In genomic region chr4:154170021-154170420, GRCm38 (mm10) we compare ENCODE assay signal across 8 mouse cellular contexts. TPM values are rescaled to one million over a fixed set of nuclear protein-coding genes. Genes with fewer than 3 reads are reported as not detected.
DNase-seq lines count a peak whose midpoint lies in the region; ATAC-seq lines count a peak whose summit lies in the region.
"Had no signal": no experiment of that assay in that cellular context is flagged by ENCODE, and none has a peak within 500 bp of the region (broad histone marks: within the 10 kb centered on the region; RNA-seq: fewer than 3 reads in every experiment).

No protein-coding gene starts in this region.

- no peaks in the 10 kb centered on the region for H3K36me3 ChIP-seq in lung, embryonic 15.5 days
- no peaks in the 10 kb centered on the region for H3K36me3 ChIP-seq in forebrain, embryonic 16.5 days (ENCODE audit: control insufficient read depth, insufficient read depth)
- H3K36me3 ChIP-seq in liver, embryonic 11.5 days (ENCODE audit: control insufficient read depth, insufficient read depth, low read length): no peaks in the 10 kb centered on the region
- no peaks in the 10 kb centered on the region for H3K36me3 ChIP-seq in stomach, embryonic 15.5 days

- no peak for DNase-seq in lung, postnatal 10 days
- no peak for DNase-seq in liver, embryonic 11.5 days (ENCODE audit: low spot score)
- DNase-seq in layer of hippocampus, adult 18-20 months (ENCODE audit: low spot score in 2 of 2): no peak
- no peak for DNase-seq in ovary, adult 18-20 months (ENCODE audit: low spot score)
- DNase-seq: right cerebral cortex, postnatal 25 days had no signal

- 0 out of 2 replicates have a peak, but pooled peaks have one; percentile 7 for ATAC-seq in lung, embryonic 15.5 days (ENCODE audit: borderline replicate concordance, extremely low read depth, low FRiP score, low TSS enrichment)
- ATAC-seq in forebrain, embryonic 16.5 days: peak; percentile 9; the same call in 1 of the 2 replicates
- no peak for ATAC-seq in liver, embryonic 11.5 days (replicated peaks; ENCODE audit: low FRiP score)
- peak; percentile 19; the same call in 1 of the 2 replicates for ATAC-seq in stomach, embryonic 15.5 days (ENCODE audit: insufficient read depth, low FRiP score, low read depth)

- no peaks in the 10 kb centered on the region for H3K9me3 ChIP-seq in lung, embryonic 15.5 days
- no peaks in the 10 kb centered on the region for H3K9me3 ChIP-seq in forebrain, embryonic 16.5 days (ENCODE audit: control insufficient read depth, low read length)
- no peaks in the 10 kb centered on the region for H3K9me3 ChIP-seq in liver, embryonic 11.5 days (ENCODE audit: control insufficient read depth, low read length)
- H3K9me3 ChIP-seq in stomach, embryonic 15.5 days: no peaks in the 10 kb centered on the region

- under 1% methylated on average over 15 of the region's 15 CpGs for WGBS in lung, embryonic 15.5 days
- WGBS in forebrain, embryonic 16.5 days: 1% methylated on average over 15 of the region's 15 CpGs
- 3% methylated on average over 15 of the region's 15 CpGs for WGBS in liver, embryonic 11.5 days
- under 1% methylated on average over 15 of the region's 15 CpGs for WGBS in stomach, embryonic 15.5 days

- peak overlapping the region; percentile 24; the same call in 1 of the 2 replicates for H3K9ac ChIP-seq in lung, embryonic 15.5 days
- H3K9ac ChIP-seq in forebrain, embryonic 16.5 days (replicated peaks; ENCODE audit: low read depth, low read length): no peak overlapping the region; the same call in 1 of the 2 replicates
- no peak overlapping the region for H3K9ac ChIP-seq in liver, embryonic 11.5 days (ENCODE audit: low read depth, low read length)
- H3K9ac ChIP-seq in stomach, embryonic 15.5 days: 0 out of 2 replicates have a peak overlapping the region, but pooled peaks have one; percentile 20

- peak overlapping the region; percentile 94 for H3K4me2 ChIP-seq in lung, embryonic 15.5 days
- H3K4me2 ChIP-seq in forebrain, embryonic 16.5 days (ENCODE audit: low read length): peak overlapping the region; percentile 99
- H3K4me2 ChIP-seq in liver, embryonic 11.5 days: peak overlapping the region; percentile 83
- H3K4me2 ChIP-seq in stomach, embryonic 15.5 days: peak overlapping the region; percentile 92

- peaks cover 14% of the 10 kb centered on the region for H3K4me1 ChIP-seq in lung, embryonic 15.5 days
- H3K4me1 ChIP-seq in forebrain, embryonic 16.5 days (replicated peaks; ENCODE audit: control insufficient read depth, insufficient read depth, low read length): peaks cover 21% of the 10 kb centered on the region
- H3K4me1 ChIP-seq in liver, embryonic 11.5 days (replicated peaks; ENCODE audit: control insufficient read depth, insufficient read depth, low read length): 0 out of 2 replicates have a peak, but pooled peaks cover 2% of the 10 kb centered on the region
- H3K4me1 ChIP-seq in stomach, embryonic 15.5 days: peaks cover 20% of the 10 kb centered on the region

- H3K4me3 ChIP-seq in lung, embryonic 15.5 days: peak overlapping the region; percentile 53
- peak overlapping the region; percentile 63 for H3K4me3 ChIP-seq in forebrain, embryonic 16.5 days (replicated peaks; ENCODE audit: low read length)
- peak overlapping the region; percentile 57 for H3K4me3 ChIP-seq in liver, embryonic 11.5 days (ENCODE audit: low read depth, low read length)
- H3K4me3 ChIP-seq in stomach, embryonic 15.5 days (replicated peaks): peak overlapping the region; percentile 44

- peaks cover 64% of the 10 kb centered on the region for H3K27me3 ChIP-seq in lung, embryonic 15.5 days
- peaks cover 22% of the 10 kb centered on the region for H3K27me3 ChIP-seq in forebrain, embryonic 16.5 days (replicated peaks; ENCODE audit: control insufficient read depth, insufficient read depth, low read length)
- peaks cover 58% of the 10 kb centered on the region for H3K27me3 ChIP-seq in liver, embryonic 11.5 days (replicated peaks; ENCODE audit: control insufficient read depth, insufficient read depth, low read length)
- H3K27me3 ChIP-seq in stomach, embryonic 15.5 days (replicated peaks): peaks cover 50% of the 10 kb centered on the region

- no peak overlapping the region for H3K27ac ChIP-seq in lung, embryonic 15.5 days
- H3K27ac ChIP-seq in forebrain, embryonic 16.5 days (ENCODE audit: low read length): no peak overlapping the region
- H3K27ac ChIP-seq in liver, embryonic 11.5 days (ENCODE audit: low read depth, low read length): no peak overlapping the region
- H3K27ac ChIP-seq in stomach, embryonic 15.5 days: no peak overlapping the region

RNA-seq across cellular contexts. Expression of gene Megf6, which starts 0.5 kb away (rescaled TPM):
- 20.9 and 23.3 TPM in 2 replicates for polyA plus RNA-seq in lung, embryonic 15.5 days (2015; fragmentation: Nextera tagmentation; extraction: Ambion mirVana)
- polyA plus RNA-seq in forebrain, embryonic 16.5 days (2015; fragmentation: Nextera tagmentation; extraction: Ambion mirVana): 7.7 and 10.0 TPM in 2 replicates
- 5.8 and 5.9 TPM in 2 replicates for polyA plus RNA-seq in liver, embryonic 11.5 days (2014; fragmentation: Nextera tagmentation; extraction: Ambion mirVana)
- 19.9 and 20.9 TPM in 2 replicates for polyA plus RNA-seq in stomach, embryonic 15.5 days (2015; fragmentation: Nextera tagmentation; extraction: Ambion mirVana)
- 1 to 10 TPM; 2.8 to 7.3 TPM for total RNA-seq in layer of hippocampus, adult 18-20 months (2021)

RNA-seq across cellular contexts. Expression of gene Tprgl, which starts 9.6 kb away (rescaled TPM):
- 141 and 143 TPM in 2 replicates for polyA plus RNA-seq in lung, embryonic 15.5 days (2015; fragmentation: Nextera tagmentation; extraction: Ambion mirVana)
- polyA plus RNA-seq in forebrain, embryonic 16.5 days (2015; fragmentation: Nextera tagmentation; extraction: Ambion mirVana): 174 and 176 TPM in 2 replicates
- 133 and 149 TPM in 2 replicates for polyA plus RNA-seq in liver, embryonic 11.5 days (2014; fragmentation: Nextera tagmentation; extraction: Ambion mirVana)
- 122 and 124 TPM in 2 replicates for polyA plus RNA-seq in stomach, embryonic 15.5 days (2015; fragmentation: Nextera tagmentation; extraction: Ambion mirVana)
- total RNA-seq in layer of hippocampus, adult 18-20 months (2021): 100 to 1,000 TPM; 196 to 199 TPM

RNA-seq across cellular contexts. Expression of gene Wrap73, which starts 27.8 kb away (rescaled TPM):
- polyA plus RNA-seq in lung, embryonic 15.5 days (2015; fragmentation: Nextera tagmentation; extraction: Ambion mirVana): 39.5 and 41.7 TPM in 2 replicates
- 59.2 and 60.7 TPM in 2 replicates for polyA plus RNA-seq in forebrain, embryonic 16.5 days (2015; fragmentation: Nextera tagmentation; extraction: Ambion mirVana)
- polyA plus RNA-seq in liver, embryonic 11.5 days (2014; fragmentation: Nextera tagmentation; extraction: Ambion mirVana): 39.9 and 46.8 TPM in 2 replicates
- 32.7 and 37.4 TPM in 2 replicates for polyA plus RNA-seq in stomach, embryonic 15.5 days (2015; fragmentation: Nextera tagmentation; extraction: Ambion mirVana)
- total RNA-seq in layer of hippocampus, adult 18-20 months (2021): 10 to 100 TPM; 30.0 to 35.8 TPM

RNA-seq across cellular contexts. Expression of gene Trp73, which starts 30.0 kb away (rescaled TPM):
- polyA plus RNA-seq in lung, embryonic 15.5 days (2015; fragmentation: Nextera tagmentation; extraction: Ambion mirVana): 1.6 and 1.8 TPM in 2 replicates
- polyA plus RNA-seq in forebrain, embryonic 16.5 days (2015; fragmentation: Nextera tagmentation; extraction: Ambion mirVana): 5.7 and 5.9 TPM in 2 replicates
- 0.04 and 0.18 TPM in 2 replicates for polyA plus RNA-seq in liver, embryonic 11.5 days (2014; fragmentation: Nextera tagmentation; extraction: Ambion mirVana)
- 0.39 and 0.58 TPM in 2 replicates for polyA plus RNA-seq in stomach, embryonic 15.5 days (2015; fragmentation: Nextera tagmentation; extraction: Ambion mirVana)
- total RNA-seq in layer of hippocampus, adult 18-20 months (2021): 1 to 10 TPM; 1.9 to 2.5 TPM

Comparison
In these comparisons a context has a peak if more than half of its experiments do, and no peak if none do; other contexts are left out.
1. H3K9ac ChIP-seq: peak in lung, embryonic 15.5 days (single experiment) and stomach, embryonic 15.5 days (single experiment); none in forebrain, embryonic 16.5 days (single experiment) and liver, embryonic 11.5 days (single experiment).
2. Peak in every context shown above with its lines, with median percentiles within 50 percentile points of each other: H3K4me2 ChIP-seq and H3K4me3 ChIP-seq.